Mouse (Mus musculus) monocyte, adult 2 months (primary cell): ENCODE data around the gene Hsf4.

Source experiments
- DNase-seq, 2 experiments: peaks; one replicate each; pipeline ENCODE4 v3.0.0; 2022; ENCODE audit warnings: low spot score in 2 of 2, low read depth in 1 of 2

Gene Hsf4

DNA sequence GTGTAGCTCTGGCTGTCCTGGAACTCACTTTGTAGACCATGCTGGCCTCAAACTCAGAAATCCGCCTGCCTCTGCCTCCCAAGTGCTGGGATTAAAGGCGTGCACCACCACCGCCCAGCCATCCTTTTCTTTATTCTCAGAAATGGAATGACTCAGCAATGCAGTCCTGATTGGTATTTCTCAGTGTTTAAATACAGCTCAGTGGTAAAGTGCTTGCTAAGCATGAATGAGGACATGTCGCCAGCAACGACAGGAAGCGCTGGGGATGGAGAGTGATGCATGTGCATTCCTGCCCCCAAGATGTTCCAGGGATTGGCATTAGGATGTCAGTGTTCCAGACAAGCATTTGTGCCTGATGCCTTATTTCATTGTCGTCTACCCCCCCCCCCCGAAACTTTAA, 33.8 kb downstream of the Hsf4 start:
- no peak for DNase-seq

DNA sequence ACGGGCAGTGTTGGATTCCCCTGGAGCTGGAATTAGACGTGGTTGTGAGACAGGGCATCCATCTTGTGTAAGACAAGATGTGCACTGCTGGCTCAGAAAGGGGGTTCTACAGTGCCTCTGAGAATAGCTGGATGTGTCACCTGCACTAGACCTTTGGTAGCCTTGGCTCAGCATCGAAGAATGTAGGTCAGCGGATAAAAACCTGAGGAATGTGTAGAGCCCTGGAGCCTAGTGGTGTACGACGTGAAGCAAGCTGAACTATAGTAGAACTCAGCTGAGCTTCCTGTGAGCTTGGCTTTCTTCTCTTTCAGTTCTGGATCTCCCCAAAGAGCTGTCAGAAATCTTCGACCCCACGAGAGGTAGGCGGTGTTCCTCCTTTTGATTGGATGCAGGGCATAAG, 34.3 kb downstream of the Hsf4 start:
- no peak for DNase-seq

- no peak for DNase-seq
Measured at GRCm38 (mm10) chr8:105304325-105305210, 35.0 kb downstream of the Hsf4 start.

- DNase-seq, result no peak
Measured at GRCm38 (mm10) chr8:105305211-105306145, 35.9 kb downstream of the Hsf4 start, which contains the start of gene Elmo3. Gene Elmo3 (plus strand): TSS chr8:105305601.

DNA sequence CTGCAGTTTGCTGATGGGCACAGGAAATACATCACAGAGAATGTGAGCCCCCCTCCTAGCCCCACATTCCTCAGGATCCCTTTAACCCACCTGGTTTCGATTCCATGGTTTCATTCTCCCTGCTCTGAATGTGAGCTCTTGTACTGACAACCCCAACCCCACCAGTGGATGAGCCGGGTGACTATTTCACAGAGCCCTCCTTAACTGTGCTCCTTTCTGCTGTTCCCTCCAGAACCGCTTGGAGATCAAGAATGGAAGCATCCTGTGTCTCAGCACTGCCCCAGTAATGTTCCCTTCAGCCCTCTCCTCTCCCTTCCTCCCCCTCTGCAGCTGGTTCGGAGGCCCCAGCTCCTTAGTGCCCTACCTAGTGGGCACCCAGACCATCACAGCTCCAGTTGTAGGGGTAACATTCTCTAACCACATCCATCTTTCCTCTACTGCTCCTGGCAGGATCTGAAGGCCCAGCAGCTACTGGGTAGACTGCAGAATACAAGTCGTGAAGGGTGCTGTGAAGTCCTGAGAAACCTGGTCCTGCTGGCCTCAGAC, 36.6 kb downstream of the Hsf4 start:
- no peak for DNase-seq

DNA sequence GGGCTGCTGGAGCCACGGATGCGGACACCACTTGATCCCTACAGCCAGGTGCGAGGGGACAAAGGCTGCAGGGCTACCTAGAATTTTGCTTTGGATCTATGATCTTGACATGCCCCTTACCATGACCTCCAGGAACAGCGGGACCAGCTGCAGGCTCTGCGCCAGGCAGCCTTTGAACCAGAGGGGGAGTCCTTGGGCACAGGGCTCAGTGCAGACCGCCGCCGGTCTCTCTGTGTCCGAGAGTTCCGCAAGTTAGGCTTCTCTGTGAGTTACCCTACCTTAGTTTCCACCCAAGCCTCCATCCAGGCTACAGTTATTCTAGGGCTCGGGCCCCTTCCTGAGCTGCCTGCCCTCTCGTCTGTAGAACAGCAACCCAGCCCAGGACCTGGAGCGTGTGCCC, 38.1 kb downstream of the Hsf4 start:
- DNase-seq, result no peak

GRCm38 (mm10) chr8:105308428-105308827, 38.8 kb downstream of the Hsf4 start:
- DNase-seq, result no peak

DNA sequence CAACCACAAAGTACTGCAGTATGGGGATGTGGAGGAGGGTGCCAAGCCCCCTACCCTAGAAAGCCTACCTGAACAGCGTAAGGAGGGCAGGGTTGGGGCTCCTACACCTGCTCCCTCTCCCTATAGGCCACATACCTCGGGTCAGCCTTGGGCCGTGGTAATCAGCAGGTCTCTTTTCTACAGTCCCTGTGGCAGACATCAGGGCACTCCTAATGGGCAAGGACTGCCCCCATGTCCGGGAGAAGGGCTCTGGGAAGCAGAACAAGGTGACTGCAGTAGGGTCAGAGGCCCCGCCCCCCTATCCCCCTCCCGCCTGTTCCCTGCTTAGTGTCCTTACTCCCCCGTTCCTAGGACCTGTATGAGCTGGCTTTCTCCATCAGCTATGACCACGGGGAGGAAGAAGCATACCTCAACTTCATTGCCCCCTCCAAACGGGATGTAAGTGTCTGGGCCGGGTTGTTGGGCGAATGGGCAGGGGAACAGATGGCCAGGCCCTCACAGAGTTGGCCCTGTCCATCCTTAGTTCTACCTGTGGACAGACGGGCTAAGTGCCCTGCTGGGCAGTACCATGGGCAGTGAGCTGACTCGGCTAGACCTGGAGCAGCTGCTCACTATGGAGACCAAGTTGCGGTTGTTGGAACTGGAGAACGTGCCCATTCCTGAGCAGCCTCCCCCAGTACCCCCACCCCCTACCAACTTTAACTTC, 39.7 kb downstream of the Hsf4 start:
- no peak for DNase-seq

- DNase-seq, result no peak
Measured at GRCm38 (mm10) chr8:105310118-105310517, 40.5 kb downstream of the Hsf4 start.

- no peak for DNase-seq
Measured at GRCm38 (mm10) chr8:105311718-105312117, 42.1 kb downstream of the Hsf4 start.

- no peak for DNase-seq
Measured at GRCm38 (mm10) chr8:105312891-105313481, 43.4 kb downstream of the Hsf4 start.

- no peak for DNase-seq
Measured at GRCm38 (mm10) chr8:105313622-105314402, 44.2 kb downstream of the Hsf4 start.

DNA sequence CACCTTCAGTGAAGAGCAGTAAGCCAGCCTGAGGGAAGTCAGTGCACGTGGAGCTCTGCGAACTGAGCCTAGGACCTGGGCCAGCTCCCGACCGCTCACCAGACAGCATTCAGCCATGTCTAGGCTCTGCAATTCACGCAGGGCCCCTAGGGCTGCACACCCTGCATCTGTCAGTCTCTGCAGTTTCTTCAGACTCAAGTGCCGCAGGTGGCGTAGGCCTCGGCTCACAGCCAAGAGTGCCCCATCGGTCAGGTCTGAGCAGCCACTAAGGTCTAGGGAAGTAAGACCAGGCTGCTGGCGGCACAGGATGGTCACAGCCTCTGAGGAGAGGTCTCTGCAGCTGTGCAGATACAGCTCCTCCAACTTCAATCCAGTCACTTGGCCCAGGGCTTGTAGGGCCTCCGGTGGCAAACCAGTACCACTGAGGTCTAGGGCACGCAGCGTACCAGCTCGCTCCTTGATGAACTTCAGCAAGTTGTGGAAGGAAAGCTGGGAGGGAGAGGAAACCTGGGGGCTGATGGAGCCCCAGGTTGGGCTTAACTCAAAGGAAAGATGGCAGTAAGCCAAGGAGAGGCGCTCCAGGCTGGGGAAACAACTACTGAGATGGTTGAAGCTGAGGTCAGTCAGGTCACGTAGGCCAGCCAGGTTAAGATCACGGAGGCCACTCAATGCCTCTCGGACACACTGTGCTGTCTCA, 45.6 kb downstream of the Hsf4 start:
- no peak for DNase-seq

DNA sequence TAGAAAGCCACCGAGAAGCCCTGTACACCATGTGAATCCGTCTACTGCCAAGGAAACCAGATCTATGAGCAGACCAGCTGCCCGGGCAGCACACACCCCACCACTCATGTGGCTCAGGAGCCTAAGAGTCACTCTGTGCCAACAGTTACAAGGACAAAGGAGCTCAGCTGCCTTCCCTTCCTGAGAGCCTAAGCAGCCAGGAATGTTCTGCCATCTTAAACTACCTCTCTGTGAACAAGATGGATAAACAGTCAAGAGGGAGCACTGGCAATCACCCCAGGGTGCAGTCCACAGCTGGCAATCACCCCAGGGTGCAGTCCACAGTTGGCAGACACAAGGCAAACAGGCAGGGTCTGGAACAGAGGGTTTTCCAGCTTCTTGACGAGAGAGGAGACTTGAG, 48.3 kb downstream of the Hsf4 start:
- DNase-seq, result no peak

DNA sequence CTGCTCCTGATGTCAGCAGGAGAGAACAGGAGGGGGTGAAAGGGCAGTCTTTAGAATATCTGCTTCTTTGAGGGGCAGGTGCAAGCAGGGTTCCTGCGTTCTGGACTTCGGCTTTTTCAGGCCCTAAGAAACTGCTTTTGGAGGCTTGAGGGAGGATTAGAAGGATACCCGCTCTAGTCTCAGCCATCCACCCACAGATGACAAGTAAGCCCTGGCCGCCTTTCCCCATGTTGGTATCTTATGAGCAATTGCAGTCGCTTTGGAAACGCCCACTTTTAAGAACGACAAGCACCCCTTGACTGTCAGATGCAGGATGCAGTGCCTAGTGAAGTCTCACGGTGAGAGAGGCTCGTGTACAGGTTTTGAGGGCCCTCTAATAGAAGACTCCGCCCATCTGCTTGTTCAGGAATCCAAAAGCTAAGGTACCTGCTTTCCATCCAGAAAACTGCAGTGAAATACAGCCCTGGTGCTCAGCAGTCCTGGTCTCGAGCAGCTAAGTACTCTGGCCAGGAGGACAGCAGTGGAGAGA, 49.1 kb downstream of the Hsf4 start:
- no peak for DNase-seq

- no peak for DNase-seq
Measured at GRCm38 (mm10) chr8:105323183-105323582, 53.6 kb downstream of the Hsf4 start.
